Mouse (Mus musculus) cerebellum, postnatal 10 days (tissue): ENCODE data around the gene Igsf8.

Experiments used
- DNase-seq, 2 experiments: peaks; one replicate each; pipeline ENCODE4 v3.0.0; 2021; ENCODE audit warnings: mixed read lengths in 2 of 2

Igsf8 gene

DNA sequence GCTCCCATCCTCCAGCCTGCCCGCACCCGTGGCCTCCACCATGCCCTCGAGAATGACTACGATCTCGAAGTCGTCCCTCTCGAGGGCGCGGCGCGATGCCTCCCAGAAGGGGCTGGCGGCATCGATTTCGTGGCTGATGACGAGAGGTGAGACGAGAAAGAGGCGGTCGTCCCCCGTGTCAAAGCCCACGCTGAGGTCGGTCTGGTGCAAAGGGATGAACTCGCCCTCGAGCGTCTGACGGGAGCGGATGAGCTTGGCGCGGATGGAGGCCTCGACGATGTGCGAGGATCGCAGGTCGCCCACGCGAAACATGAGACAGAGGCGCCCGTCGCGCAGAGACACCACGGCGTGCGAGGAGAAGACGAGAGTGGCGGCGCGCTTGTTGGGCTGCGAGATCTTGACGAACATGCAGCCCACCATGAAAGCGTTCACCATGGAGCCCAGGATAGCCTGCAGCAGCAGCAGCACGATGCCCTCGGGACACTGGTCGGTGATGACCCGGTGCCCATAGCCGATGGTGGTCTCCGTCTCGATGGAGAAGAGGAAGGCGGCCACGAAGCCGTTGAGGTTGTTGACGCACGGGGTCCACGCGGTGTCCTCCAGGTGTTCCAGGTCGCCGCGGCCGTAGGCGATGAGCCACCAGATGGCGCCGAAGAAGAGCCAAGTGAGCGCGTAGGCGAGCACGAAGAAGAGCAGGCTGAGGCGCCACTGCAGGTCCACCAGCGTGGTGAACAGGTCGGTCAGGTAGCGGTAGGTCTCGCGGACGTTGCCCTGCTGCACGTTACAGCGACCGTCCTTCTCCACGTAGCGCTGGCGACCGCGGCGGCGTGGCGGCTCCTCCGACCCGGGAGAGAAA lies 64.5 kb downstream of the Igsf8 start:
- DNase-seq, result peak; percentile 93 to 94

DNA sequence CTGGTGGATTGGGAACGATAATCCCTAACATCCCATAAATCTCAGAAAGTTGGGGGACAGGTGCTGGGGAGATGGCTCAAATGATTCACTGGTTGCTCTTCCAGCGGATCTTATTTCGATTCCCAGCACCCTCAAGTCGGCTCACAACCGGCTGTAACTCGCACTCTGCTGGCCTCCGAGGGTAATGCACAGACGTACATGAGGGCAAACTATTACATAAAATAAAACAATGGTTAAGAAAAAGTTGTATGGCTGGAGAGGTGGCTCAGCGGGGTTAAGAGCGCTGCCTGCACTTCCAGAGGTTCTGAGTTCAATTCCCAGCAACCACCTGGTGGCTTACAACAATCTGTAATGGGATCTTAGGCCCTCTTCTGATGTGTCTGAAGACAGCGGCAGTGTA lies 65.2 kb downstream of the Igsf8 start:
- peak in 1 of 2 experiments; percentile 22 for DNase-seq

DNA sequence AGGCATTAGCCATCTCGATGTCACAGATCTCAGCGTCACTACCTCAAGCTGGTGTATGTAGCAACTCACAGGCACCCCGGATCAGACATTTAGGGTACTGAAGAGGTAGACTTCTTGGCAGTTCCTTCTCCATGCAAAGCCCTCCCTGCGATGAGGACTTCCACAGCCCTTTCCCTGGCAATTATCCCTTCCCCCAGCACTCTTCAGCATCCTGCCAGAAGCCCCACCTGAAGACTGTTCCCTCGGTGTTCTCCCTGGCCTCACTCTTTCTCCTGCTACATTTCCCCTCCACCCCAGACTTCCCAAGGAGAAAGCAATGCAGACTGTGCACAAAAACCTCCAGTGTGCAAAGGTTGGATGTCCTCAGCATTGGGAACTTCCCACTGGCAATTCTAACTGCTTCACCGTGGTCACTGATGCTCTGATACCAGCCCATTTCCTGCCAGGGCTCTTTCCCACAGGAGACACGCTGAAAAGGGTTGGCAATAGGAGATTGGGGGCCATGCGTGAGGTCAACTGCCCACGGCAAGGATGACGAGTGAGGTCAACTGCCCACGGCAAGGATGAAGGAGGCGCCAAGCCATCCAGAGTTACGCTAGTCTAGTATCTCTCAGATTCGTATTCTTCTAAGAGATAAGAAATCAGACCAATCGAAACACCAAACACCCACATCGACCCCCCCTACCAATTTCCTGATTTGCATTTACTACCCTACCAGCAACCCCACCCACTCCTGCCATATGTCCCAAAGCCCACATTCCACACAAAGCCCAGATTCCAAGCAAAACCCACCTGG lies 66.0 kb downstream of the Igsf8 start:
- peak in 1 of 2 experiments; percentile 22 for DNase-seq

DNA sequence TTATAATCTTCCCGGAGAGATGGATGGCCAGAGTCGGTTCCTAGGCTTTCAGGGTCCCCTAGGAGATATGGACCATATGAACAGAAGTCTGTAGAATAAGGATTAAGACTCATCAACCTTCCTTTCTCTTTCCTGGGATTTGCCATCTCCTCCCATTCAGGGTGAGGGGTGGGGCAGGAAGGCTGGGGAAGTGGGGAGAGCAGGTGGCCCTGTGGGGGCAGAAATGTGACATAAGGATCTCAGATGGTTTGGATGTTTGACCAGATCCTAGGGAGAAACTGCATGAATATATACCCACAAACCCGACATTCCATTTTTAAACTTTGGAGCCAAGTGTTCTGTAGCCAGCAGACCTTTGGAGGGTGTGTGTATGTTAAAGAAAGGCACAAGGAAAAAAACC lies 66.6 kb downstream of the Igsf8 start:
- no peak for DNase-seq

DNA sequence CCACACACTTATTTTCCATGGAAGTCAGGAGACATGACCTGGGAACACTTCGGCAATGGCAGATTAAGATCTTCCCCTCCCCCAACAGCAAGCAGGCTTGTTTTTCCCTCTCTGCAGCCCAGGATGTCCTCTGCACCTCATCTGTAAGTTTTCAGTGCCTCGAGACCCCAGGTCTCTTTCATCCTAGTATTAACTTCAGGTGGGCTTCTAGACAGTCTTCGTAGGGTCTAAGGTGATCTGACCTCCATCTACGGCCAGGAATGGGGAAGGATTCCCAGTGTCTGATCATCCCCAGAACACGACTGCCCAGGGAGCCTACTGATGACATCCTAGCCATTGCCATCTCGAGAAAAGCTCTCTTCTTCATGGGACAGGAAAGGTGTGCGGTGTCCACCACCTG lies 67.0 kb downstream of the Igsf8 start:
- DNase-seq, result peak in 1 of 2 experiments; percentile 7

DNA sequence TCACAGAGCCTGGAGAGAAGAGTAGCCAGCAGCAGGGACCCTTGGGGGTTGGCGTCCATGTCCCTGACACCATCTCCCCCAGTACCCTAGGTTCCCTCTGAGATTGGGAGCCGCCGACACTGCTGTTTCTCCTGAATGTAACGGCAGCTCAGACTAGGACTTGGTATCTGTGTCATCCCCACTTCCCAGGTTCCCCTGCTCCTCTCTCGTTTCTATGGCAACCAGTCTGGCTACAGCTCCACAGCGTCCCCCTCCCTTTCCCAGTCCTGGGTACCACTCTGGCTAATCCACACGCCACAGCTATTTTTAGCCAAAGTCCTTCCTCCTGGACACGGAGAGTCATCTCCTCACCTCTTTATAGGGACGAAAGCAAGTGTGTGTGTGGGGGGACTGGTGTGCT lies 67.7 kb downstream of the Igsf8 start, which contains the start of gene Kcnj9:
Gene Kcnj9, minus strand, starts transcription at position 188 of the 400 bp plus-strand sequence.
- peak; percentile 93 for DNase-seq

DNA sequence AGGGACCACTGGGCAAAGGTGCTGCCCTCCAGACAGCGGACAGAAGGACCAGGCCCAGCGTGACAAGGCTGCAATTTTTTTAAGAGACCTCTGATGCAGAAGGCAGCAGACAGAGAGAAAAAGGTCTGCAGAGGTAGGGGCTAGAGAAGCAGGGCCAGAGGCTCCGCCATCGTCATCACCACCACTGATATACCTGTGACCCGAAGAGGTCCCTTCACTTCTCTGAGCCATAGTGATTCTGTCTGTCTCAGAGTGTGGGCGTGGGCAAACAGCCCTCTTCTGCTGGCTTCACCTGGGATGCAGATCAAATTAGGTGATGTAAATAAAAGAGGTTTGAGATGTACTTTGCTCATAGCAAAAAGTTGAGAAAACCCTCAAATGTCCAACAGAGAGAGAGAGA lies 68.2 kb downstream of the Igsf8 start:
- DNase-seq, result no peak

DNA sequence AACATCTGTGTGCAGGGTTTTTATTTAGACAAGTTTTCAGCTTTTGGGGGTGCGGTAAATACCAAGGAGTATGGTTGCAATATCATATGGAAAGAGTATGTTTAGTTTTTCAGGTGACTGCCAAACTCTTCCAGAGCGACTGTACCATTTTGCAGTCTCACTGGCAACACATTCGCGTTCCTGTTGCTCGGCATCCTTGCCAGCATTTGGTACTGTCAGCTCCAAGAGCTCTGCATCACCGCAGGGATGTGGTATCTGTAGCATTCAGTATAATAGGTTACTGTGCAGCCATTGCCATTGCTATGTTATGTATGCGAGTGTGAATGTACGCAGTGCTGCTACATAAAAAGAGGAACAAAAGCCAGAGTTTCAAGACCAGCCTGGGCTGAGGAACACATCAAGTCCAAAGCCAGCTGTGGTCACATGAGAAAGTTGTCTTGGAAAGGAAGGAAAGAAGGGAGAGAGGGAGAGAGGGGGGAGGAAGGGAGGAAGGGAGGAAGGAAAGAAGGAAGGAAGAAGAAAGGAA lies 70.0 kb downstream of the Igsf8 start:
- DNase-seq, result peak in 1 of 2 experiments; percentile 26

DNA sequence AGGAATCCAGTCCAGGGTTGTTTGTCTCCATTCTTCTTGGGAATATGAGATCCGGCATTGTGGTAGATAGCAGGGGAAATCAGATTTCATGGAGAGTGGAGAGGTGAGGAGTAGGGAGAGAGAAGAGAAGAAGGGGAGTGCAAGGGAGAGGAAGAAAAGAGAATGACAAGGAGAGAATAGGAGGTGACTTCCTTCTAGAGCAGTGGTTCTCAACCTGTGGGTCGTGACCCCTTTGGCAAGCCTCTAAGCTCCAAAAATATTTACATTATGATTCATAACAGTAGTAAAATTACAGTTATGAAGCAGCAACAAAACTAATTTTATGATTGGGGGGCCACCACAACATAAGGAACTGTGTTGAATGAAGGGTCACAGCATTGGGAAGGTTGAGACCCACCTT lies 71.5 kb downstream of the Igsf8 start:
- no peak for DNase-seq

DNA sequence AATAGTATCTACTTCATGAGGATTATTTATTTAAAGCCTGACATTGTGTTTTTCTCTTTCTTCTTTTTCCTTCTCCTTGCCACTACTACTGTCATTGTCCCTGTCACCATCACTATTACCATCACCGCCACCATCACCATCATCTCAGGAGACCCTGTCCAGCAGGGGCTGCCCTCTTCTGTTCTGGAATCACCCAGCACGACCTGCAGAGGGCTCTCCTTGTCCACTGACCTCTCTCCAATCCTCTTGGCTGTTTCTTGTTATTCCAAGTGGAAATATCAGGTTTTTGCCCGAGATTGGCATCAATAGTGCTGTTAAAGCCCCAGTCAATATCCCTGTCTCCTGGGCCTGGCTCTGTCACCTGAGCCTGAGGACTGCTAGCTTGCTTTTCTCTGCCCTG lies 72.1 kb downstream of the Igsf8 start:
- peak; percentile 56 to 60 for DNase-seq

DNA sequence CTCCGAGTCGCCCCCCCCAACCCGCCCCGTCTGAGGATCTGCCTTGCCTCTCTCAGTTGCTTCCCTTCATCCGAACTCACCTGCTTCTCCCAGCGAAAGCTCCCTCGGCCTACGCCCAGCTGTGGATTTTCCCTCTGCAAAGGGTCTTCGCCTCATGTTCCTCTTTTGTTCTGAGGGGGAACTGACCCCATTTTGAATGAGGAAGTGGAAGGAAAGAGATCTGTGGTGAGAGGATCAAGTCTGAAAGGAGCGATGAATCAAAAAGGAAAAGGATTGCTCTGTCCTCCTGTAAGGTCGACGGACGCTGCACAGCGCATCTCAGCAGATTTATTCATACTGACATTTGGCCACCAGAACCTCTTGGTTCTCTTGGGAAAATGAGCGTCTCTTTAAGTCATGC lies 74.4 kb downstream of the Igsf8 start:
- DNase-seq, result no peak

DNA sequence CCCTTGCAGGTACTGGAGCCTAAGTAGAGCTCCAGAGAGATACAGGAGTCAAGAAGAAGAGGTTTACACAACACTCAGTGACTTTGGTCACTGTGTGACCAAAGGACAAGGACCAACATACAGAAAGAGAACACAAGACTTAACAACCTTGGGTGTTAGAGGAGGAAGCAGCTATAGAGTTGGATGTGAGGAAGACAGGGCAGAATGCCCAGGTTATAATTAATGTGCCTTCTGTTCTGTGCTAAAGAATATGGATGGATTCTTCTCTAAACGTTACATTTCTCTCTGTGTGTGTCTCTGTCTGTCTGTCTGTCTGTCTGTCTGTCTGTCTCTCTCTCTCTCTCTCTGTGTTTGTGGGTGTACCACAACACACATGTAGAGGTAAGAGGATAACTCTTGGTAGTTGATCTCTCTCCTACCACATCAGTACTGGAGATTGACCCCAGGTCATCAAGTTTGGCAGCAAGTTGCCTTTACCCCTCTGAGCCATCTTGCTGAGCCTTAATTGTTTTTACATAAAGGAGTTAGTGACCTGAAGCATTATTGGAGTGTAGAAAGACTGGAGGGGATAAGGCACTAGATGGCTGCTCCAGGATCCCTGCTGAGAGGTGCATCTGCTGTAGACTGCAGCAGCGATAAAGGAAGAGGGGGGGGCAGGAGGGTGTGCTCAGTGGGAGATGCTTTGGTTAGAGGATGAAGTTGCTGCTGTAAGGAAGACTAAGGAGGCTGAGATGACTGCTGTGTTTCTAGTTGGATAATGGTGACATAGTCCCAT lies 76.2 kb downstream of the Igsf8 start:
- peak; percentile 70 to 81 for DNase-seq

DNA sequence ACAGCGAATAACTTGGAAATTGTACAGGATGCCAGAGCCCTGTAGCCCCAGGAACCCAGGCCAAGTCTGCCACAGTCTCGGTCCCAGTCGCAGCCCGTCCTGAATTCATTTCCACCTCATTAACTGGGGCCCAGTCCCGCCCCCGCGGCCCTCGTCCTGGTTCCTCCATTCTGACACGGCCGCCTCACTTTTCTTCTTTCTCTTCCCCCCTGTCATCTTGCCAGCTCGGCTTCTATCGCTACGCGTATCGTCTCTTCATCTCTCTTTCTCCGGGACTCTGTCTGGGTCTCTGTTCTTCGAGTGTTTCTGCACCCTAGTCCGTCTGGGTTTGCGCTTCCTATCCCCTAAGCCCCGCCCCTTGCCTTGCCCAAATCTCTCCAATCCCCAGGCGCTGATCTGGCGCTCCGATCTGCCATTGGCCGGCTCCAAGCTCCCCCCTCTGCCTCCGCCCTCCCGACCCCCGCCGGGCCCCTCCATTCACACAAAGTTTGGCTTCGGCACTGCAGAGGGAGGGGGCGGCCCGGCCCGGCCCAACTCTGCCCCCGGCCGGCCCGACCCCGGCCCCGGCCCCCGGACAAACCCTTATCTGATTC lies 79.4 kb downstream of the Igsf8 start, which contains the start of gene Kcnj10:
Gene Kcnj10, plus strand, starts transcription at position 482 of the 593 bp plus-strand sequence.
- DNase-seq, result peak; percentile 92 to 95

DNA sequence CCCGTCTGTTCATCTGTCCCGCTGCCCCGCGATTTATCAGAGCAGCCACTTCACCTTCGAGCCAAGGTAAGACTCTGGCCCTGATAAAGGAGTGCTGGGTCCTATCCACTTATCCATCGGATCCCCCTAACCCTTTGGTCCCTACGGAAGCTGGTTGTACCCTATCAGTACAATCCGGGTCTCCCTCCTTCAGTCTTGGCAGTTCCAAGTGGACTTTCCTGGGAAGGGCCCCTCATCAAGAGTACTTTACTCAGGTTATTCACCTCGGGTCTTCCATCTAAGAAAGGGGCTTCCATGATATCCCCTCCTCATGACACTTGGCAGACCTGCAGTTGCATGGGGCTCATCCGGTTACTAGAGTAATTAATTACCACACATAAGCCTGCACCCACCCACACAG lies 79.9 kb downstream of the Igsf8 start:
- DNase-seq, result no peak

DNA sequence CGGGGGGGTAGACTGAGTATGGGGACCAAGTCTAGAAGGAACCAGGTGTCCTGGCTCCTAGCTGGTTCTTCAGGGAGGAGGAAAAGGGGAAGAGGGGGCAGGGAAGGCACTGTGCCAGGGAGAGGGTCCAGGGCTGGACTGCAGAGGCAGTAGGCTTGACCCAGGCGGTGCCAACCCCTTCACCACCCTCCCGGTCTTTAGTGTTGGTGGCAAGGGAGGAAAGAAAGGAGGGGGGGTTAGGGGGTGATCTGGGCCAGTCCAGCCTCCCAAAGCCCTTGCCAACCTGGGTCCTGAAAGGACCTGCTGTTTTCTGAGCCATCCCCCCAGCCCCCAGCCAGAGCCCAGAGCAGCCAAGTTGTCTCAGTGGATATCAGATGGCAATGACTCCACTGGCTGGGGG lies 81.3 kb downstream of the Igsf8 start:
- peak; percentile 59 to 80 for DNase-seq

DNA sequence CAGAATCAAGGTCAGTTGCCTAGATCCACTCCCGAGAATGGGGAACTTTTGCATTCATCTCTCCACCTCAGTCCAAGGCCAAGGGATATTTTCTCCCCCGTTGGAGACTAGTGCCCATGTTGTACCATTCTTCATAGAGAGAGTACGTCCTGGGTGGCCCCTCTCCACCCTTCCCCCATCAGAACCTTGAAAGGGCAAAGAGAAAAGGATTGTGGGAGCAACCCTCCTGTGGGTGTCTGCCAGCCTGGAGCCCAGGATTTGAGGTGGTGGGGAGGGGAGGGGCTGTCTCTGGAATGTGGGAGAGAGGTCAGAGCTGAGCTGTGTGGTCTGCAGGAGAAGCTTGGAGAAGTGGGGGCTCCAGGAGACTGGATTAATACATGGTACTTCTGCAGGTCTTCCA lies 82.5 kb downstream of the Igsf8 start:
- peak in 1 of 2 experiments; percentile 49 for DNase-seq

DNA sequence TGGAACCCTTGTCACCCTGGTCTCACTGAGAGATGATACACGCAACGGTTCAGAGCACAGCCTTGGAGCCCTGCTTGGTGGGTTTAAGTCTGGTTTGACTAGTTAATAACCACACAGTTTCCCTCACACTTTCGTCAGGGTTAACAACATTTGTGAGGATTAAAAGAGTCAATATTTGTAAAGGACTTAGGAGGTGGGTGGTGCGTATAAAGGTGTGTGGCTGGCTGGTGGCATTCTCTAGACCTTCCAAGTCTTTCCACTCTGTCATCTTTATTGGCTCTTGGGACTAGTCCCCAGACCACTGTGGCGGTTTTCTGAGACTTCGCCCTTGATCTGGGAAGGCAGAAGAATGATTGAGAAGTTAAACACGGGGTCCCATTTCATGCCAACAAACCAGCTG lies 83.4 kb downstream of the Igsf8 start:
- DNase-seq, result no peak

DNA sequence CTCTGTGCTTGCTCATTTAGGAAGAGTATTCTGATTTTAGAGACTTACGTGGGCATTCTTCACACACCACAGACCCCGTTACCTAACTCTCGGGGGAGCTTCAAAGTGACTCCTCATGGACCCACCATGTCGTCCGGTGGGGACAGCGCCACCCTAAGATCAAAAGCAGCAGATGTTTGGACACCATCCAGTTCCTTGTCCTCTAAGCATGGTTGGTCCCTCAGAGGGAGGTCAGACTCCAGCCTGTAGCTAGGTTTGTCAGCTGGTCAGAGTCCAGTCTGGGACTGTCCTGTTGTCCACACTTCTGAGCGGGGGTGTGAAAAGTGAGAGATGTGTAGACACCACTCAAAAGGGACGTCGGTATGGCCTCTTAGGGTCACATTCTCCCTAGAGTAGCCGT lies 85.3 kb downstream of the Igsf8 start:
- no peak for DNase-seq

DNA sequence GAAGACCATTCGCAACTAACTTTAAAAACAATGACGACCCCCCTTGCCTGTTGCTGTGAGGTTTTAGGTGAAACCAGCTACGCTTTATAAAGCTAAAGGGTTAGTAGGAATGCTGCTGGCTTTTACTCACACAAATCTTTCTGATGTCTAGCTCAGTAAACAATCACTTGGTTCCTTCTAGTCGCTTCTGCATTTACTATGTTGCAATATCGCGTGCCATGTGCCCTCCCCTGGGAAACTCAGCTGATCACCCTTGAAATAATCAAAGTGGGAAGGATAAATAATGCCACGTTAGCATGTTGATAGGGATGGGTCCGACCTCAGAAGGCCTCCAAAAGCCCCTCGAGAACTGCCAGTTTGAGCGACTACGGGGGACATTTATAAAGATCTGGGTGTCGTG lies 85.9 kb downstream of the Igsf8 start:
- no peak for DNase-seq

DNA sequence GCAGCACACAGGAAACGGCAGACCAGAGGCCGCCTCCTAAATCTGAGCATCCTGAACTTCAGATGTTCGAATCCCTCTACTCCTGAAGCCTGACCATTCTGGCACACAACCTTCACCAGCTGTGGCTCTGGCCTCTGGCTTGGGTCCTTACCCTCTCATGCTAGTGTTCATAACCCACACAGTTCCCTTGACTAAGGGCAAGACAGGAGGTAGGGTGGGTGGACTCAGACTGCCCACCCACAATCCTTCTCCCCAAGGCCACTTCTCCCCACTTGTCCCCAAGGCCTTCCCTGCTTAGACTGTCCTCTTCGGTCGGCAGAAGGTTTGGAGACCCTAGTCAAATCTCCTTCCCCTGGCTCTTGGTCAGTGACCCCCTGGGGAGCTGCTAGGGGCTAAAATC lies 88.1 kb downstream of the Igsf8 start:
- no peak for DNase-seq

DNA sequence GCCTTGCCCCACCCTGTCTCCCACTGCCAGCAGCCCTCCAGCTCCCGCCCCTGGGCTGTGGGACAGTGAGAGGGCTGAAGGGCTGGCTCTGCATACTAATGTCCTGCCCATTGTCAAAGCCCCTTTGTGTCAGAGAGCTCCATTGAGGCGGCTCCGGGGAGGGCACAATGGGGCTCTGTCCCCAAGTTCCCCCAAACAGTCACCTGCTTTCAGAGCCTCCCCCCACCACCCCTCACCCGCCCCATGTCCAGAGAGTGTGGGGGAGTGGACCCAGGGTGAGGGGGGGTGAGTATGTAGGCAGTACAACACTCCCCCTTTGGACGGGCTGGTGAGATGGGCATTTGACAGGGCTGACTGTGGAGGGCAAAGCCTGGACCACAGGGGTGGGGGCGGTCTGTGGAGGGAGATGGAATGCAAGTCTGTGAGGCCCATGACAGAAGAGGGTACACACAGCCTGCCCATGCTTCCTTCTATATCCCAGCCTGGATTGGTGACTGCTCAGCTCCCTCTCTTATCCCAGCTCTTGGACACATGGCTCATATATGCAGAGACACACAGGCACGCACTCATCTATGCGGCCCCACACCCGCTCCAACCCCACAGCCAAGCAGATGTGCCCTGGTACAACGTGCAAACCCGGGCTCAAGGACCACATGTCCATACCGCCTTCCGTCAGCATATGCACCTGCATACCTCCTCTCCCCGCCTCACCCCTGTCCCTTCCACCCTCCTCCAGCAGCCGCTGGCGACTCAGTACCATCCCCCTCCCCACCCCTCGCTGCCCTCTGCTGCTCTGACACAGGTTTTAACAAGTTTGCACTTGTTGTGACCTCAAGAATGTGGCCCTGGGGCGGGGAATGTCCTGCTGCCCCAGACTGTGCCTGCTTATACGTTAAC lies 88.7 kb downstream of the Igsf8 start:
- DNase-seq, result peak; percentile 28 to 64
